Mouse (Mus musculus): Measurements from ENCODE around the gene Pdzd8.

Pdzd8 gene

DNA sequence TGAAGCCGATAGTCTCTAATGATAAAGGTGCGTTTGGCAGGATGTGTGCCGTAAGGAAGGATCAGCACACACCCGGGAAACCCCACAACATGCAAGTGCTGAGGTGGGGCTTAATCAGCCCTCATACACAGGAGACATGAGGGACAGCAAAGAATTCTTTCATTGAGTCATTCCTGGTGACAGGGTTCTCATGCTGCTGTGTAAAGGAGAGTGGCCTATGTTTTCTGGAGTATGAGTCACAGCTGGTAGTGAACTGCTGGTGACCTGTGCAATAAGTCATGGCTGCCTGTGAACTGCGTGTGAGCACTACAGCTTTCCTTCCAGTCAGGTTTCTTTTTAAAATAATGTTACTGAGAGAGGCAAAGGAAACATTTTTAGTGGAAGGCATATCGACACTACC, 55.8 kb downstream of the Pdzd8 start:
- in situ Hi-C loops (cut with MboI; ENCODE audit: unreplicated experiment in 2 of 2): no loop called here

DNA sequence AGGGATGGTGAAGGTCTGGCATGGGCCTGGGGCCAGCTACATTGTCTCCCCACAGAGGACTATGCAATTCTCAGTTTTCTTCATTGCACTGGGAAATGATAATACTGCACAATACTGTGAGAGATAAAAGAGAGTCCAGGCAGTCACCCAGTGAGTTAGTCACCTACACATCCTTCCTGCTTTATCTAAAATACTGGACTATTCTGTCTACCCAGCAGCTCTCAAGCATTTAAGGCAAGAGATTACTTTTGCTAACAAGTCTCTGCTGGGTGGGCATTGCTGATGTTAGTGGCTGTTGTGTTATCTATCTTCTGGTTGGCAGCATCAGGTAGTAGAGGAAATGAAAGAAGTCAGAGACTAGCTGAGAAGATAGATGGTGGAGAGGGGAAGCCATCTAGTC, 56.5 kb downstream of the Pdzd8 start:
- in situ Hi-C loops (cut with MboI; ENCODE audit: unreplicated experiment in 2 of 2): no loop called here

DNA sequence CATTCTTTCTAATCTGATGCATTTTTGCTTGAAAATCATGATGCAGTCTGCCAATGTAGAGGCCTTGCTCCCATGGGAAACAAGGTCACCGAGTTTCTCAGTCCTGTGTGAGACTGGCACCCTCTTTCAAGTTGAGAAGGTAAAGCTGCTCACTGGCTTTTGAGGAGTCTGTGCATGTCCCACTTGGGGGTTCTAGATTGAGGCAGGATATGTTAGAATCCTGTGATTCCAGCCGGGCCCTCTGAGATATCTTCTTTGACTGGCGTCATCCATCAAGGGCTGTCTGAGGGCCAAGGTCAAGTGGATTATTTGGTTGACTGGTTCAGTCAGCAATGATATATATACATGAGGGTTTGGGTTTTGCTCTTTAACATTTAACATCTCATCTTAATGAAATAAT, 63.6 kb downstream of the Pdzd8 start:
- in situ Hi-C loops (cut with MboI; ENCODE audit: unreplicated experiment in 2 of 2): no loop called here

- in situ Hi-C loops (cut with MboI; ENCODE audit: unreplicated experiment in 2 of 2): no loop called here
Observed at GRCm38 (mm10) chr19:59280841-59281240, 64.7 kb downstream of the Pdzd8 start.

DNA sequence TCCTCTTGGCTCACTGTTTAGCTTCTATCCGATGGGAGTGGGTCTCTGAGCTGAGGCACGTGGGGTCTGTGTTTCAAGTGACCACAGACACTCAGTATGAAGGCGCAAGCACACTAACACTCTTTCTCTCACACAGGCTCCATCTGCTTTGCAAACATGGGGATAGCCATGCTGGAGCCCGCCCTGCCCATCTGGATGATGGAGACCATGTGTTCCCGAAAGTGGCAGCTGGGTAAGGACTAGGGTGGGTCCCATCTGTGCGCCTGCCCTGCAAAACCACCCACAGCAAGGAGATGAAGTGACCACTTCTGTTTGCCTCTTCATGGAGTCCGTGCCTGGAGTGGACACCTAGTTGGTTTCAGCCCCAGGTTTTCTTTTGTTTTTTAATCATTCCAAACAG, 69.2 kb downstream of the Pdzd8 start:
- in situ Hi-C loops (cut with MboI; ENCODE audit: unreplicated experiment in 2 of 2): no loop called here

DNA sequence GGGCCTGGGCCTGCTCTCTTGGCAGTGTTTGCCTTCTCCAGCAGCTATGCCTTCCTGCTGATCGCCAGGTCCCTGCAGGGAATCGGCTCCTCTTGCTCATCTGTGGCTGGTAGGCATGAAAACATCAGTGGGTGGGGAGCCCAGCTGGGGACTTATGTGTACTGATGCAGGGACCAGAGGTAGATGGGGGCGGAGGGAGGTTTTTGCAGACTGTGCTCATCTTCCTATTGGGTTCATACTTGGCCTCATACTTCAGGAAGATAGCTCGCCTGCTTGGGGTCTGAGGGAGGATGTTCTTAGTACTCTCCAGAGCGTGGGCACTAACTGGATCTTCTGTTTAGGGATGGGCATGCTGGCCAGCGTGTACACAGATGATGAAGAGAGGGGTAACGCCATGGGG, 72.4 kb downstream of the Pdzd8 start:
- in situ Hi-C loops (cut with MboI; ENCODE audit: unreplicated experiment in 2 of 2): no loop called here

DNA sequence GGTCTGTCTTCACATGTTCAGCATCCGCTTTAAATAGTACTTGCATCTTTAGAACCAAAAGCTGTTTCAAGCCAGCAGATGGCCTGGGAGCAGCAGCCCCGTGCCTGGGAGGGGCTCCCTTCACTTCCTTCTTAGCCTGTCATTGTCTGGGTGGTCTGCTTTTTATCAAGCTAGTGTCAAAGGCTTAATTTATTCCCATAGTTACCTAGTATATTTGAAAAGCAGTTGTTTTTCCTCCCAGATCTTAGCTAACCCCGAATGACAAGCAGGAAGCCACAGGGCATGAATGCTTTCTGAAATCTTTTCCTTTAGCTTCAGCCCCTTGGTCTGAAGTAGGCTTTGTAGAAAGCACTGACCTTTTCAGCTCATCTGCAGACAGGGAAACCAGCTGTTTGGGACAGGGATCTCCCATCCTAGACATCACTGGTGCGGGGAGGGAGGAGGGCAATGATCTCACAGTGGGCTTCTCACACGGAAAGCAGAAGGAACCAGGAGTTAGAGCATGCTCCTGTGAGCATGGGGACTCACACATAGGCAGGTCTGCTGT, 78.1 kb downstream of the Pdzd8 start:
- in situ Hi-C loops (cut with MboI; ENCODE audit: unreplicated experiment in 2 of 2): no loop called here

GRCm38 (mm10) chr19:59265907-59266306, 79.7 kb downstream of the Pdzd8 start:
- in situ Hi-C loops (cut with MboI; ENCODE audit: unreplicated experiment in 2 of 2): no loop called here

DNA sequence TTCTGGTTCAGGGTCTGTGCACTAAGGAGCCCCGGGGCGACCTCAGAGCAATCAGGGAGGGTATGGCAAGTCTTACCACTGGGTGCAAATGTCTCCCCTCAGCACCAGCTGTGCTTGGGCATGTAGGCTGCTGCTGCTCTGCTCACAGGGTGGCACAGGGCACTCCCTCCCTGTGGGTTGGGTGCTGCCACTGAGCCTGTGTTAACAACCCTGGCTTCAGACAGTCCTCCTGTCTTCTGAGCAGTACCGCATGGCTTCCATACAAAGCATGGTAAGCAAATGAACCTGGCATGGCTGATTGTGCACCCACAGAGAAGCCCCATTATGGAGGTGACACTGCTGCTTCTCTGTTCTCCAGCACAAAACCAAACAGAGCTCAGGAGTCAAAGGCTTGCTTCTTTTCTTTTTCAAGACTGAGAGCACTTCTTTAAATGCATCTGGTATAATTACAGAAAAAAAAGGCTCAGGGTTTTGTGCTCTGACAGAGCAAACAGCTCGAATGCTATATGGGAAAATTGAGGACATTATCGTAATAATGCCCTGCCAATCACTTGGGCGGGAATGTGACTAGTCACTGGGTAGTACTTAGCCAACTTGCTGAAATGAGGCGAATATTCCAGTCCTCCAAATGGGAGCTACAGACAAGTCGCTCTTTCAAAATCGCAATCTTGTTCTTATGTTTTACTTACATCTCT, 80.6 kb downstream of the Pdzd8 start:
- in situ Hi-C loops (cut with MboI; ENCODE audit: unreplicated experiment in 2 of 2): no loop called here

GRCm38 (mm10) chr19:59263171-59263570, 82.4 kb downstream of the Pdzd8 start:
- in situ Hi-C loops (cut with MboI; ENCODE audit: unreplicated experiment in 2 of 2): no loop called here

DNA sequence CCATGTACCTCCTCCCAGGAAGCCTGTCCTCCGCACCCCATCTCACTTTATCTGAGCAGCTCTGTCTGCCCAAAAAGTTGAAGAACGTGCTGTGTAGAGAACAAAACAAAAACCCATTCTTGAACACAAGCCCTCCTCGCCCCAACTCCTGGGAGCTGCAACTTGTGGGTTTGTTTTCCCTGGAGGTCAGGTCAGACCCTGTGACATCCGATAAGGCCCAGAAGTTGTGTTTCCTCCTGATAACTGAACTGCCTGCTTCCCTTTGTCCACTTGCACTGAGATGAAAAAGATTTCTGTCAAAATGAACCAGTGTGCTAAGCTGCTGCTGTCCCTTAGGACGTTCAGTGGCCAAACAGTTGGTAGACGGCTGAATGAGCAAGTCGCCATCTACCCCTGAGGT, 84.0 kb downstream of the Pdzd8 start:
- in situ Hi-C loops (cut with MboI; ENCODE audit: unreplicated experiment in 2 of 2): no loop called here

DNA sequence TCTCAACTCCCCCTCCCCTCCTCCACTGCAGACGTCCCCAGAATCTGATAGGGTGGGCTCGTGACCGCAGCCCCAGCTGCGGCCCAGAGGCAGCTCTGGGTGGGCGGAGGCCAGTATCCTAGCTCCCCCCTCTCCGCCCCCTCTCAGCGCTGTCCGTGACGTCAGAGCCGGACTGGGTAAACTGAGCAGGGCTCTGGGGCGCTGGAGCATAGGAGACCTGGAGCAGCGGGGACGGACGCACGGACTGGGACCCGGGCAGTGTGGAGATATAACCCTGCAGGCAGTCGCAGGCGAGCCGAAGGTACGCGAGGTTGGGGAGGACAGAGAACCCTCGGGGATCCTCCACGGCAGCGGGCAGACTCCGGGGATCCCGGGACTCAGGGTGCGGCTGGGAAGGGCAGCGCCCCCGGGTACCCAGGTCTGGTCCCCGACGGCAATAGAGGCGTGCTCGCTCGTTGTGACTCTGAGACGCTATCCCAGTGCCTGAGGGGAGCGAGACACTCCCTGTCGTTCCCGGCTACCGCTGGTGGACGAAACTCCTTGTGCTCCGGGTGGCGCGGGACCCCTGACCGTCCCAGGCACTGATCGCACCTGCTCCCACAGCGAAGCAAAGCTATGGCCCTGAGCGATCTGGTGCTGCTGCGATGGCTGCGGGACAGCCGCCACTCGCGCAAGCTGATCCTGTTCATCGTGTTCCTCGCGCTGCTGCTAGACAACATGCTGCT, 84.7 kb downstream of the Pdzd8 start, which contains the start of gene Slc18a2:
TSS of gene Slc18a2 (plus strand) at position 179 of the 725 bp plus-strand sequence.
- in situ Hi-C loops (cut with MboI; ENCODE audit: unreplicated experiment in 2 of 2): no loop called here

GRCm38 (mm10) chr19:59259633-59260032, 85.9 kb downstream of the Pdzd8 start:
- in situ Hi-C loops (cut with MboI; ENCODE audit: unreplicated experiment in 2 of 2): no loop called here

DNA sequence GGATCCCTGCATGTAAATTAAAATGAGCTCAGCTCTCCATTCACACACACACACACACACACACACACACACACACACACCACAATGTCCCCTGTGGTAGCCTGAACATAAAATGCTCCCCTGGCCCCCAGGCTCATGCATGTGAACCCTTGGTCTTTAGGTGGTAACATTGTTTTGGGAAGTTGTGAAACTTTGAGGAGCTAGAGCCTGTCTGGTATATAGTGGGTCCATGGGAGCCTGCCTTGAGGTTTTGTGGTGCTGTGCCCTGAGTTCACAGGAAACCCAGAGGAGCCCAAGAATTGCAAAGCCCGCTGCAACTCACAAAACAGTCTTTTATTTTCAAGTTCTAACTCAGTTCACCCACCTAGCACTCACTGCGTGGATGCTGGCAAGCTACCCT, 92.9 kb downstream of the Pdzd8 start:
- in situ Hi-C loops (cut with MboI; ENCODE audit: unreplicated experiment in 2 of 2): no loop called here

GRCm38 (mm10) chr19:59248553-59249286, 96.9 kb downstream of the Pdzd8 start:
- in situ Hi-C loops (cut with MboI; ENCODE audit: unreplicated experiment in 2 of 2): no loop called here

DNA sequence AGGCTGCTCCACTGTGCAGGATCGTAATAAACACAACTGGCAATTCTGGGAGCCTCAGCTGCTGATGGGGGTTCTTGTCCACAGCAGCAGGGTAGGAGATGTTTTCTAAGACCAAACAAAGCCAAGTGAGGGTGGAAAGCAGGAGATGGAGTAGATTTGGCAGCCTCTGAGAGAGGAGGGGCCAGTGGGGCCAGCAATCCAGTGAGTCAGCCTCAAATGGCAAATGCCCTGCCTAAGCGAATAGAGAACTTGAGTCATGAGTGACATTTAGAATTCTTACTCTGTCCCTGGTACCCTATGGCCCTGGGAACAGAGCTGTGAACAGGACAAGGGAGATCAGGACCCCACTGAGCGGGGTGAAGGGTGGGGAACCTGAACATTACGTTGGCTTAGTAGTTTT, 97.4 kb downstream of the Pdzd8 start:
- in situ Hi-C loops (cut with MboI; ENCODE audit: unreplicated experiment in 2 of 2): no loop called here
